Mouse (Mus musculus) MEL (cell line): Measurements from ENCODE around the gene Mob3b. TPM values are rescaled to one million over a fixed set of nuclear protein-coding genes. Genes with fewer than 3 reads are reported as not detected.

Source experiments
- DNase-seq: peaks from one replicate; pipeline ENCODE4 v3.0.0; 2011; ENCODE audit warnings: low read depth, low spot score
- H3K27ac ChIP-seq: 2 replicates; pipeline ENCODE4 v1.5.1; 2012; ENCODE audit warnings: low read depth, mild to moderate bottlenecking, control low read depth, low read length, moderate library complexity; ENCODE audit not compliant: control insufficient read depth
- H3K27me3 ChIP-seq, 2 experiments: fragments of 150-350 bp in 1 of 2; sonication (generic) in 1 of 2; 2 replicates each; pipeline ENCODE4 v1.6.1; 2012; ENCODE audit warnings: low read length in 2 of 2, mild to moderate bottlenecking in 2 of 2, improper control_type of control experiment in 1 of 2, moderate library complexity in 1 of 2; ENCODE audit not compliant: insufficient read depth in 2 of 2, control insufficient read depth in 1 of 2
- H3K36me3 ChIP-seq, 2 experiments: 2 replicates each; pipeline ENCODE4 v1.6.1; 2012 to 2014; ENCODE audit warnings: low read length in 2 of 2, improper control_type of control experiment in 1 of 2, inconsistent platforms in 1 of 2, mild to moderate bottlenecking in 1 of 2; ENCODE audit not compliant: insufficient read depth in 2 of 2, control insufficient read depth in 1 of 2
- H3K4me1 ChIP-seq, 2 experiments: fragments of 150-350 bp in 1 of 2; sonication (generic) in 1 of 2; 2 replicates each; pipeline ENCODE4 v1.6.1; 2012; ENCODE audit warnings: low read length in 2 of 2, improper control_type of control experiment in 1 of 2, mild to moderate bottlenecking in 1 of 2; ENCODE audit not compliant: insufficient read depth in 2 of 2, control insufficient read depth in 1 of 2
- H3K4me3 ChIP-seq, 2 experiments: fragments of 150-350 bp in 1 of 2; sonication (generic) in 1 of 2; 2 replicates each; pipeline ENCODE4 v1.5.1; 2012; ENCODE audit warnings: low read depth in 2 of 2, low read length in 2 of 2, mild to moderate bottlenecking in 2 of 2, moderate library complexity in 2 of 2, control low read depth in 1 of 2, improper control_type of control experiment in 1 of 2; ENCODE audit not compliant: control insufficient read depth in 1 of 2, insufficient read depth in 1 of 2
- H3K79me2 ChIP-seq: 2 replicates; pipeline ENCODE4 v1.6.1; 2012; ENCODE audit warnings: mild to moderate bottlenecking, low read length, moderate library complexity; ENCODE audit not compliant: control insufficient read depth, poor library complexity, insufficient read depth
- H3K9ac ChIP-seq: 2 replicates; pipeline ENCODE4 v1.6.1; 2012; ENCODE audit warnings: low read depth, mild to moderate bottlenecking, control low read depth, low read length, moderate library complexity; ENCODE audit not compliant: control insufficient read depth, poor library complexity, severe bottlenecking
- H3K9me3 ChIP-seq: fragments of 150-350 bp; sonication (generic); replicated peaks from 2 replicates; pipeline ENCODE4 v1.6.1; 2012; ENCODE audit warnings: mild to moderate bottlenecking, low read length, improper control_type of control experiment, moderate library complexity; ENCODE audit not compliant: insufficient read depth
- BHLHE40 ChIP-seq: IDR thresholded peaks from 2 replicates; pipeline ENCODE4 v1.6.1; 2012; ENCODE audit warnings: low read depth, mild to moderate bottlenecking, inconsistent platforms, low read length, improper control_type of control experiment, borderline replicate concordance
- CHD2 ChIP-seq: IDR thresholded peaks from 2 replicates; pipeline ENCODE4 v1.6.1; 2011; ENCODE audit warnings: low read length, improper control_type of control experiment
- EP300 ChIP-seq, 2 experiments: IDR thresholded peaks; 2 replicates each; pipeline ENCODE4 v1.6.1; 2011; ENCODE audit warnings: improper control_type of control experiment in 2 of 2, low read length in 2 of 2, low read depth in 1 of 2, mild to moderate bottlenecking in 1 of 2
- HCFC1 ChIP-seq: IDR thresholded peaks from 2 replicates; pipeline ENCODE4 v1.6.1; 2012; ENCODE audit warnings: low read depth, mild to moderate bottlenecking, inconsistent platforms, low read length, improper control_type of control experiment, moderate library complexity
- KAT2A ChIP-seq: conservative IDR thresholded peaks from 2 replicates; pipeline ENCODE4 v1.6.1; 2012; ENCODE audit warnings: low read depth, low read length, improper control_type of control experiment, inconsistent platforms
- MXI1 ChIP-seq: IDR thresholded peaks from 2 replicates; pipeline ENCODE4 v1.6.1; 2011; ENCODE audit warnings: mild to moderate bottlenecking, low read depth, low read length, improper control_type of control experiment
- MYB ChIP-seq: IDR thresholded peaks from 2 replicates; pipeline ENCODE4 v1.6.1; 2011; ENCODE audit warnings: mild to moderate bottlenecking, low read depth, low read length, improper control_type of control experiment
- MYC ChIP-seq: IDR thresholded peaks from 2 replicates; pipeline ENCODE4 v1.6.1; 2011; ENCODE audit warnings: low read depth, mild to moderate bottlenecking, low read length, improper control_type of control experiment, moderate library complexity
- NRF1 ChIP-seq: IDR thresholded peaks from 2 replicates; pipeline ENCODE4 v1.6.1; 2014; ENCODE audit warnings: low read depth, mild to moderate bottlenecking, inconsistent platforms, low read length, improper control_type of control experiment, moderate library complexity; ENCODE audit not compliant: poor library complexity, insufficient read depth, severe bottlenecking
- POLR2A ChIP-seq, 2 experiments: IDR thresholded peaks; 2 replicates each; pipeline ENCODE4 v1.6.1; 2011 to 2012; ENCODE audit warnings: low read length in 2 of 2, mild to moderate bottlenecking in 2 of 2, control low read depth in 1 of 2, improper control_type of control experiment in 1 of 2, low read depth in 1 of 2, moderate library complexity in 1 of 2; ENCODE audit not compliant: control insufficient read depth in 1 of 2, insufficient read depth in 1 of 2, poor library complexity in 1 of 2
- RCOR1 ChIP-seq: IDR thresholded peaks from 2 replicates; pipeline ENCODE4 v1.6.1; 2012; ENCODE audit warnings: low read depth, mild to moderate bottlenecking, inconsistent platforms, low read length, improper control_type of control experiment
- TBP ChIP-seq: IDR thresholded peaks from 2 replicates; pipeline ENCODE4 v1.8.0; 2011; ENCODE audit warnings: low read depth, low read length, improper control_type of control experiment
- UBTF ChIP-seq: IDR thresholded peaks from 2 replicates; pipeline ENCODE4 v1.6.1; 2012; ENCODE audit warnings: low read depth, mild to moderate bottlenecking, inconsistent platforms, low read length, improper control_type of control experiment, moderate library complexity, borderline replicate concordance; ENCODE audit not compliant: insufficient read depth
- USF1 ChIP-seq: IDR thresholded peaks from 2 replicates; pipeline ENCODE4 v1.6.1; 2014; ENCODE audit warnings: low read depth, mild to moderate bottlenecking, inconsistent platforms, low read length, improper control_type of control experiment, moderate library complexity
- USF2 ChIP-seq, 2 experiments: IDR thresholded peaks; 2 replicates each; pipeline ENCODE4 v1.6.1; 2011 to 2012; ENCODE audit warnings: improper control_type of control experiment in 2 of 2, low read length in 2 of 2, borderline replicate concordance in 1 of 2, inconsistent platforms in 1 of 2, low read depth in 1 of 2, mild to moderate bottlenecking in 1 of 2; ENCODE audit not compliant: insufficient read depth in 1 of 2
- ZC3H11A ChIP-seq: IDR thresholded peaks from 2 replicates; pipeline ENCODE4 v1.6.1; 2012; ENCODE audit warnings: low read depth, mild to moderate bottlenecking, inconsistent platforms, low read length, improper control_type of control experiment
- ZKSCAN1 ChIP-seq: IDR thresholded peaks from 2 replicates; pipeline ENCODE4 v1.6.1; 2012; ENCODE audit warnings: low read depth, mild to moderate bottlenecking, inconsistent platforms, low read length, improper control_type of control experiment, moderate library complexity
- ZNF384 ChIP-seq: IDR thresholded peaks from 2 replicates; pipeline ENCODE4 v1.6.1; 2012; ENCODE audit warnings: low read depth, mild to moderate bottlenecking, inconsistent platforms, low read length, improper control_type of control experiment
- polyA plus RNA-seq, 2 experiments: library from polyadenylated mRNA; stranded (reverse) in 1 of 2; unstranded in 1 of 2; fragments of >175 nt in 1 of 2; fragments of >200 nt in 1 of 2; gene quantifications; 2 replicates each; pipeline versions ENCODE4 v1.2.1 to v1.2.4; 2012; ENCODE audit warnings: low replicate concordance in 2 of 2, low read depth in 1 of 2; ENCODE audit not compliant: insufficient read length in 2 of 2, insufficient read depth in 1 of 2, missing spikeins in 1 of 2
- total RNA-seq: library from RNA; depleted of rRNA; stranded (reverse); fragments of 300-350 nt; gene quantifications from 2 replicates; pipeline ENCODE4 v1.2.3, GENCODE M21; 2012

Gene Mob3b
- total and polyA plus RNA-seq, 3 experiments: 3.8 to 4.2 TPM; not detected in 1

DNA sequence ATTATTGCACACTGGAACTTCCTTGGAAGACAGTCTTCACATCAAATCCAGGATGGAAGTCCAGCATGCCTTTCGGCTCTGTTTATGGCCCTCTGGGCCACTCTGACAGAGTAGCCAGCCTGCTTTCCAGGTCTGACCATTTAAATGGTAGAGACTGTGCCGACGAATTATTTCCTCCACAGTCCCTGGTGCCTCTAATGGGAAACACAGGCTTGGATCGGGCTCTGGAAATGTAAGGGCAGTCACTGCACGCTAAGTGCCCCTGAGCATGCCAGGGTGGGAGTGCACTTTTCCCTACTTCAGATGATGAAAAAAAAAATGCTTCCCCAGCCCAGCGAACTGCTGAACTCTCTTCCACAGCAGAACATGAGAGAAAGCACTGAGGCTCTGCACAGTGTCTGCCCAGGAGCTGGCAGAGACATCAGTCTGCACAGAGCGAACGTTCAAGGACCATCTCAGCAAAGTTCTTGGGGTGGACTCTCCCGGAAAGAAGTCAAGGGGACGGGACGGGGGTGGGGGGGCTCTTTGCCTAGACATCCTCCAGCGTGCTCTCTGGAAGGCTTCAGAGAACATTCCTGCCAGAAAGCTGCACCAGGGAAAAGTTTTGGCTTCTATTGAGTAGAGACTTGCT is 13.7 kb downstream of the Mob3b start:
- Histone ChIP-seq H3K27ac (no peak overlapping the region), H3K27me3 (no peaks in the 10 kb centered on the region), H3K36me3 (peaks cover 0 to 4% of the 10 kb centered on the region in 2 experiments; a peak in 2 of 4 replicates), H3K9ac (no peak overlapping the region), H3K4me1 (peaks cover 5 to 8% of the 10 kb centered on the region in 2 experiments; a peak in 3 of 4 replicates), H3K79me2 (no peaks in the 10 kb centered on the region), H3K4me3 (no peak overlapping the region), H3K9me3 (no peaks in the 10 kb centered on the region)
- DNase-seq: no peak
- TF ChIP-seq POLR2A (IDR thresholded peaks at IDR 0.05; ENCODE audit: control insufficient read depth in 1 of 2, insufficient read depth in 1 of 2, low read depth in 1 of 2, low read length in 2 of 2, poor library complexity in 1 of 2) (no peak), USF1 (no peak), ZKSCAN1 (no peak), ZC3H11A (no peak), EP300 (IDR thresholded peaks at IDR 0.05; ENCODE audit: low read depth in 1 of 2, low read length in 2 of 2) (no peak), RCOR1 (no peak), MYB (no peak), UBTF (no peak), NRF1 (no peak)

DNA sequence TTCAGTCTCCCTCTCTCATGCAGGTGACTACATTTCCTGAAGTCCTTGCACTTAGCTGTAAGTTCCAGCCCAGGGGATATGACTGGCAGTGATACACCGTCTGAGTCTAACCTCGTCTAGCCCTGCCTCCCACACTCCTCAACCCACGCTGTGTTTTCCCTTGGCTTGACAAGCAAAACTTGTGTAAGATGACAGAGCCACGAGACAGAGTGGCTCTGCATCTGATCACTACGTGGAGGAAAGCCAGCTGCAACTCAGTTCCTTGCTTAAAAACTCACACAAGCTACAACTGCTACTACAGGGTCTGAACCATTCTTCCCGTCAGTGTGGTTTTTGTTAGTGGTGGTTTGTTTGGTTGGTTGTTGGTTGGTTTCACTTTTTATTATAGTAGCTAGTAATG is 17.0 kb downstream of the Mob3b start:
- H3K4me1 ChIP-seq: peaks cover 13 to 28% of the 10 kb centered on the region in 2 experiments
- H3K4me3 ChIP-seq: no peak overlapping the region
- no peaks in the 10 kb centered on the region for H3K9me3 ChIP-seq
- no peak overlapping the region for H3K9ac ChIP-seq
- peaks cover 0 to 26% of the 10 kb centered on the region in 2 experiments; a peak in 2 of 4 replicates for H3K36me3 ChIP-seq
- TF ChIP-seq ZKSCAN1 (no peak), TBP (no peak), CHD2 (no peak), HCFC1 (no peak), MYC (no peak), USF2 (IDR thresholded peaks at IDR 0.05; ENCODE audit: borderline replicate concordance in 1 of 2, insufficient read depth in 1 of 2, low read depth in 1 of 2, low read length in 2 of 2) (no peak), MYB (no peak), KAT2A (no peak), EP300 (IDR thresholded peaks at IDR 0.05; ENCODE audit: low read depth in 1 of 2, low read length in 2 of 2) (no peak), MXI1 (no peak), ZNF384 (no peak), BHLHE40 (no peak)
- H3K27ac ChIP-seq: no peak overlapping the region
- peak; percentile 14 for DNase-seq
- no peaks in the 10 kb centered on the region for H3K27me3 ChIP-seq
- no peaks in the 10 kb centered on the region for H3K79me2 ChIP-seq
